In the genomic region with DNA sequence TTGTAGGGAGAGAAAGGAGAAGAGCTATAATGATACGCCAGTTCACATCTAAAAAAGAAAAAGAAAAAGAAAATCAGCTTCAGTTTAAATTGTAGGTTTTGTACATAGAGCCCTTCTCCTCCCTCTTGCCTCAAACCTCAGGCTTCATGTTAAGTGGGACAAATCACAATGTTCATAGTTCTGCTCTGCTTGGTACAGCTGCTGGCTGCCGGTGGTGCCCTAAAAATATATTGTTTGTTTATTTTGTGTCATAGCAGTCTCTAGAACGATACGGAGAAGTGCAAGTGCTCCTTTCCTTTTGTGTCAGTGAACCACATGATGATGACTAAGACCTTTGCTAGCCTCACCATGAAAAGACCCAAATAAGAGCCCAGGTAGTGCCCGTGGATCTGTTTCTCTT, we compare ENCODE assay signal across 28 mouse cellular contexts.
DNase-seq lines count a peak whose midpoint lies in the region; ATAC-seq and TF ChIP-seq lines count a peak whose summit lies in the region.
"Had no signal": no experiment of that assay in that cellular context is flagged by ENCODE, and none has a peak within 500 bp of the region (broad histone marks: within the 10 kb centered on the region; RNA-seq: fewer than 3 reads in every experiment).

No protein-coding gene starts in this region.

- WGBS in heart, embryonic 11.5 days (ENCODE audit: insufficient replicate concordance): 69% methylated on average over 5 of the region's 5 CpGs
- WGBS in midbrain, embryonic 10.5 days: 88% methylated on average over 5 of the region's 5 CpGs

- ATAC-seq in heart, embryonic 11.5 days (replicated peaks; ENCODE audit: insufficient number of reproducible peaks, low FRiP score, low TSS enrichment): no peak
- ATAC-seq: CD4-positive, CD25-positive, alpha-beta regulatory T cell, adult 4 months; forebrain, embryonic 13.5 days; intestine, postnatal 0 days; liver, embryonic 12.5 days; liver, postnatal 0 days had no signal

- no peak overlapping the region for H3K9ac ChIP-seq in heart, embryonic 11.5 days (ENCODE audit: low read depth, low read length)
- H3K9ac ChIP-seq: embryonic facial prominence, embryonic 15.5 days; forebrain, embryonic 13.5 days; hindbrain, embryonic 14.5 days; limb, embryonic 12.5 days; liver, embryonic 12.5 days; liver, postnatal 0 days; midbrain, embryonic 12.5 days; neural tube, embryonic 12.5 days had no signal

- H3K4me1 ChIP-seq in heart, embryonic 11.5 days (ENCODE audit: control insufficient read depth, insufficient read depth, low read length): no peaks in the 10 kb centered on the region
- no peaks in the 10 kb centered on the region for H3K4me1 ChIP-seq in midbrain, embryonic 10.5 days
- H3K4me1 ChIP-seq: embryonic facial prominence, embryonic 10.5 days; embryonic facial prominence, embryonic 15.5 days; forebrain, embryonic 13.5 days; limb, embryonic 12.5 days; liver, embryonic 12.5 days; midbrain, embryonic 12.5 days; neural tube, embryonic 12.5 days had no signal

- no peak overlapping the region for H3K27ac ChIP-seq in heart, embryonic 11.5 days (ENCODE audit: low read depth, low read length)
- H3K27ac ChIP-seq in layer of hippocampus, adult 2 months: peak overlapping the region; percentile 77
- H3K27ac ChIP-seq in midbrain, embryonic 10.5 days (replicated peaks): no peak overlapping the region
- H3K27ac ChIP-seq: embryonic facial prominence, embryonic 10.5 days; embryonic facial prominence, embryonic 15.5 days; forebrain, embryonic 13.5 days; gastrocnemius, adult 2 months; hindbrain, embryonic 14.5 days; limb, embryonic 12.5 days; liver, embryonic 12.5 days; midbrain, embryonic 12.5 days; neural tube, embryonic 12.5 days had no signal

- no peak for TF ChIP-seq CTCF in layer of hippocampus, adult 2 months (conservative IDR thresholded peaks at IDR 0.05)

- no peaks in the 10 kb centered on the region for H3K36me3 ChIP-seq in heart, embryonic 11.5 days (ENCODE audit: control insufficient read depth, insufficient read depth, low read length)
- no peaks in the 10 kb centered on the region for H3K36me3 ChIP-seq in midbrain, embryonic 10.5 days
- H3K36me3 ChIP-seq: embryonic facial prominence, embryonic 10.5 days; embryonic facial prominence, embryonic 15.5 days; limb, embryonic 12.5 days; liver, embryonic 12.5 days; midbrain, embryonic 12.5 days; neural tube, embryonic 12.5 days had no signal

- no peak overlapping the region for H3K4me2 ChIP-seq in heart, embryonic 11.5 days
- H3K4me2 ChIP-seq: embryonic facial prominence, embryonic 15.5 days; forebrain, embryonic 13.5 days; hindbrain, embryonic 14.5 days; limb, embryonic 12.5 days; liver, embryonic 12.5 days; midbrain, embryonic 12.5 days; neural tube, embryonic 12.5 days had no signal

- no peaks in the 10 kb centered on the region for H3K9me3 ChIP-seq in heart, embryonic 11.5 days (replicated peaks; ENCODE audit: control insufficient read depth, low read length)
- no peaks in the 10 kb centered on the region for H3K9me3 ChIP-seq in midbrain, embryonic 10.5 days (replicated peaks)
- H3K9me3 ChIP-seq: embryonic facial prominence, embryonic 10.5 days; embryonic facial prominence, embryonic 15.5 days; forebrain, embryonic 13.5 days; limb, embryonic 12.5 days; liver, embryonic 12.5 days; midbrain, embryonic 12.5 days; neural tube, embryonic 12.5 days had no signal

- DNase-seq in heart, adult 11 months: peak; percentile 91
- no peak for DNase-seq in layer of hippocampus, adult 2 months (ENCODE audit: low spot score in 2 of 2)
- no peak for DNase-seq in layer of hippocampus, adult 9-10 months (ENCODE audit: low spot score)
- DNase-seq in right cerebral cortex, adult 18-20 months: peak; percentile 5
- DNase-seq in right cerebral cortex, postnatal 14 days: no peak
- DNase-seq in adrenal gland, adult 8-10 months: no peak
- DNase-seq in midbrain, embryonic 10.5 days (ENCODE audit: low spot score): no peak
- DNase-seq: adrenal gland, postnatal 25 days; cerebellum, adult 18-20 months; cerebellum, postnatal 14 days; gastrocnemius, adult 2 months; gastrocnemius, postnatal 36 days; kidney, adult 9 months; kidney, postnatal 10 days; liver, postnatal 0 days; lung, postnatal 36 days had no signal

- H3K27me3 ChIP-seq in heart, embryonic 11.5 days (ENCODE audit: control insufficient read depth, insufficient read depth, low read length): no peaks in the 10 kb centered on the region
- no peaks in the 10 kb centered on the region for H3K27me3 ChIP-seq in midbrain, embryonic 10.5 days (ENCODE audit: low read depth, poor library complexity, severe bottlenecking)
- H3K27me3 ChIP-seq: embryonic facial prominence, embryonic 15.5 days; forebrain, embryonic 13.5 days; limb, embryonic 12.5 days; liver, embryonic 12.5 days; midbrain, embryonic 12.5 days; neural tube, embryonic 12.5 days had no signal

- no peak overlapping the region for H3K4me3 ChIP-seq in heart, embryonic 11.5 days (ENCODE audit: low read depth, low read length)
- no peak overlapping the region for H3K4me3 ChIP-seq in layer of hippocampus, adult 2 months
- no peak overlapping the region for H3K4me3 ChIP-seq in midbrain, embryonic 10.5 days
- H3K4me3 ChIP-seq: embryonic facial prominence, embryonic 10.5 days; embryonic facial prominence, embryonic 15.5 days; forebrain, embryonic 13.5 days; gastrocnemius, adult 2 months; limb, embryonic 12.5 days; liver, embryonic 12.5 days; midbrain, embryonic 12.5 days; myocyte; neural tube, embryonic 12.5 days had no signal

Comparison
In these comparisons a context has a peak if more than half of its experiments do, and no peak if none do; other contexts are left out.
1. DNase-seq: peak in heart, adult 11 months (single experiment) and right cerebral cortex, adult 18-20 months (single experiment); none in layer of hippocampus, adult 2 months (0 of 2), layer of hippocampus, adult 9-10 months (single experiment), right cerebral cortex, postnatal 14 days (single experiment), adrenal gland, adult 8-10 months (single experiment) and midbrain, embryonic 10.5 days (single experiment).